Mouse (Mus musculus): ENCODE data around the gene Hadha. TPM values are rescaled to one million over a fixed set of nuclear protein-coding genes. Genes with fewer than 3 reads are reported as not detected.

Hadha gene
- 15.9 and 23.2 TPM in 2 replicates for total RNA-seq (2015; ENCODE audit: low replicate concordance)
- total RNA-seq (2017; ENCODE audit: low replicate concordance) = 73.7 and 102 TPM in 2 replicates

DNA sequence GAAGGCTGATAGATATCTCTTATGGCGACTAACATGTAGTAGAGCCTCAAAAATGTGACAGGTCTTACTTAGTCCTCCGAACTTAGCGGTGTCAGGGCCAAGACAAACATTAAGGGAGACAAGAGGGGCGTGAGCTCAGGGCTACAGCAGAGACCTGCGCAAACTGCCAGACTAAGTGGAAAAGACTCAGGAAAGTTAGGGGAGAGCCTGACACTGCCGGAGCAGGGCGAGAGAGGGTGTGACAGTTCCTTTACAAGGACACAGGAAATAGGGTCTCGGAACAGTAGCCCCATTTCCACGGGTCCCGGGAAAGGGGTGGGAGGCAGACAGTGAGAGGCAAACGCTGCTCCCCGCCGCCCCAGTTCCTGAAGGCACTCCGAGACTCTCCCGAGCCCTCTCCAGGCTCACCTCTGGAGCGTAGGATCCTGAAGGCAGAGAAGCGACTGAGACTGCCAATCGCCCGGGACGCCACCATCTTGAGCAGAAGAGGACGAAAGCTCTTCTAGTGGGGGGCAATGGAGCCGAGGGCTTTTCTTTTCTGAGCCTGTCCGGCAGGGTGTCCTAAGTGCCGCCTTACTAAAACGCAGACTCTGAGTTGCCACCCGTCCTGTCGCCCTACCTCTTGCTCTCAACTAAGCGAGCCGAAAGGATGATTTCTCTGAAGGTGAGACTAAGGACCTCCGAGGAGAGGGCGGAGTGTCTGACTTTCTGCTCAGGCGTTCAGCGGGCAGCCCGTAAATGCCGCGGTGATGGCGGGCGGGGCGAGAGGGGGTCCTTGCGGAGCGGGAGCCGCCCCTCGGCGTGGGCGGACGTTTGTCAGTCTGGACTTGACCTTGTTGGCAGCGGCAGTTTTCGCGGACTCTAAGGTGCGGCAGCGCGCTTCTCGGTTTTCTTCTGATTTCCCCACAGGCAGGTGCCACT is at the start of gene Hadha, which contains the start of gene Hadhb:
Gene Hadha (minus strand): TSS at position 689 of the 921 bp plus-strand sequence.
Gene Hadhb (plus strand): TSS at position 775 of the 921 bp plus-strand sequence.
- peak; percentile 93 for ATAC-seq (replicated peaks; ENCODE audit: low FRiP score, poor library complexity, severe bottlenecking)

DNA sequence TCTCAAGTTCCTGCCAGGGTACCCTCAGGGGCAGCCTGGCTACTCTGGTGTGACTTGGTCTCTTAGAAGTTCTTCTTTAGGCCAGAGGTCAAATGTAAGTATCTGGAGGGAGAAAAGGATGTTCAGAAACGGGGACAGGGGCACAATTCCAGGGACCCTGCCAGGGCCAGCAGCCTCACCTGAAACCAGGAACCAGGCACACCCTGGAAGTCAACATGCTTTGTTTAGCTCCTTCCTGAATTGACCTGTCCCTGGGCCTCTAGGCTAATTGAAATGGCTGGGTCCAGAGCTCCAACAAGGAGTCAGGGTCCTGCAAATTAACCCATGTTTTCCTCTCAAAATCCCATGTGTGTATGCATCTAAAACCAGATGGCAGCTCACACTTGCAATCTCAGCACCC is 49.5 kb upstream of the Hadha start:
- ATAC-seq (replicated peaks; ENCODE audit: low FRiP score, poor library complexity, severe bottlenecking) = no peak

GRCm38 (mm10) chr5:30203216-30203885 is 48.4 kb upstream of the Hadha start:
- no peak for ATAC-seq (replicated peaks; ENCODE audit: low FRiP score, poor library complexity, severe bottlenecking)

- no peak for ATAC-seq (replicated peaks; ENCODE audit: low FRiP score, poor library complexity, severe bottlenecking)
These were observed 47.3 kb upstream of the Hadha start for GRCm38 (mm10) chr5:30202221-30202620.

DNA sequence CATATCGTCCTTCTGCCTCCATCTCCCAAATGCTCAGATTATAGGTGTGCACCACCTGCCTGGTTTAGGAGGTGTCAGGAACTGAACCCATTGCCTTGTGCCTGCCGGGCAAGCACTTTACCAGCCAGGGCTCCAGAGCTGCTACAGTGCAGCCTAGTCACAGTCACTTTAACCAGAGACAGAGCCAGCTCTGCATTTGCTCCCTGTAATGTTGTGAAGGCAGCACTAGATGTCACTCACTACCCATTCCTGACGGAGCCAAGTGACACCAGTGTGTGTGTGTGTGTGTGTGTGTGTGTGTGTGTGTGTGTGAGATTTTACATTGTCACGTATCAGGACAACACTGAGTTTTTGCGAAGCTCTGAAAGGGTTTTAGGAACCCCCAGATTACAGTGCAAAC is 46.6 kb upstream of the Hadha start:
- ATAC-seq (replicated peaks; ENCODE audit: low FRiP score, poor library complexity, severe bottlenecking) = no peak

DNA sequence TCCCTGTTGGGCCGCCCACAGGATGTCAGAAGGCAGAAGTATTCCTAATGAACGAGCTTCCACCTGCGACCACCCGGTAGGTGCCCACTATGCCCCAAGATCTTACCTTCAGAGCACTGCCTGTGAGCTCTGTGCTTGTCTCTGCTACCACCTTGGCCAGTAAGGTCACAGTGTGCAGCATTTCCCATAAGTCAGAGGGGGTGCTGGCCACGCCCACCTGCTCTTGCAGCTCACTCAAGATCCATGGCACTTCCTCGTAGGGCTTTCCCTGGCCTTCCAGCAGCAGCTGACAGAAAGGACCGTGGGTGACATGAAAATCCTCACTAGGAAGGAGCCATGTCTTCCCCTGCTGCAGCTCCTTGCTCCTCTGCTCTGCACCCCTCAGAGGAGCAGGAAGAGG is 43.3 kb upstream of the Hadha start:
- ATAC-seq (replicated peaks; ENCODE audit: low FRiP score, poor library complexity, severe bottlenecking) = no peak

DNA sequence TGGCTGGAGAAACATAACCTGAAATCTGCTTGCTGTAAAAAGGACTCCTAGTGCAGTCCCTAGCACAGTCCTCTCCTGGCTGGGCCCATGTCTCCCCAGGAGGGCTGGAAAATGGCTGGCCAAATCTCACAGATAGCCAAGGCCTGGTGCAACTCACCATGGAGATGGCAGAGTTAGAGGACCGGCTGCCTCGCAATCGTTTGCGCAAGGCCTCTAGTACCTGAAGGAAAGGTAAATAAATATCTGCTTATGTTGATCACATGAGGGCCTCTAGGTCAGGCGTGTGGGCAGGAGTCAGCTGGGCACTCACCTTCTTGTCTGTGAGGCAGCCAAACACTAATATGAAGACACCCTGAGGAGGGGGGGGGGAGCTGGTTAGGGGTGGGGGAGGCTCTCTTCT is 40.4 kb upstream of the Hadha start:
- no peak for ATAC-seq (replicated peaks; ENCODE audit: low FRiP score, poor library complexity, severe bottlenecking)

DNA sequence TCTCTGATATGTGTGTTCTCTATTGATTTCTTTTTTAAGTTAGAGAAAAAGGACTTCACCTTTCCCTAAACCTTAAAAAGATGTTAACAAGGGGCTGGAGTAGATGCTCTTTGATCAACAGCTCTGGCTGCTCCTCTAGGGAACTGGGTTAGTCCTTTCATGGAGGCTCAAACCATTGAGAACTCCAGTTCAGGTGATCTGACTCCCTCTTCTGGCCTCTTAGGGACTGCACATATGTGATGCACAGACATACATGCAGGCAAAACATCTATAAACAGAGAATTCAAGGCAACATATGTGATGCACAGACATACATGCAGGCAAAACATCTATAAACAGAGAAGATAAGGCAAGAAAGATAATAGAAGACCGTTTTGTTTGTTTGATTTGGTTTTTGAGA is 37.5 kb upstream of the Hadha start:
- ATAC-seq (replicated peaks; ENCODE audit: low FRiP score, poor library complexity, severe bottlenecking) = no peak

GRCm38 (mm10) chr5:30187687-30188485 is 32.9 kb upstream of the Hadha start:
- ATAC-seq (replicated peaks; ENCODE audit: low FRiP score, poor library complexity, severe bottlenecking) = no peak

DNA sequence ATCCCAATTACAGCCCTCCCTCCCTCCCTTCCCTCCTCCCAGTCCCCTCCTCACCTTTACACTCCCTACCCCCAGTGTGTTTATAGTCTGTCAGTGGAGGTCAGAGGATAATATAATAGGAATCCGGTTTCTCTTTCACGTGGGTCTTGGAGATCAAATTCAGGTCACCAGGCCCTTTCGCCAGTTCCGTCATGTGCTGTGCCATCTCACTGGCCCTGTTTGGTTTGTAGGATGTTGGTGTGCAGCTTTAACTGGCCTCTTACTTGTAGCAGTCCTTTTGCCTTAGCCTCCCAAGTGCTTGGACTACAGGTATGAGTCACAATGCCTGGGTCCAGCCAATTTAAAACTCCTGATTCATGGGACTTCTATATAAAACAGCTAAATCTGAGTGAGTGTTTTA is 20.8 kb upstream of the Hadha start:
- ATAC-seq (replicated peaks; ENCODE audit: low FRiP score, poor library complexity, severe bottlenecking) = no peak

GRCm38 (mm10) chr5:30172931-30173692 is 18.1 kb upstream of the Hadha start:
- no peak for ATAC-seq (replicated peaks; ENCODE audit: low FRiP score, poor library complexity, severe bottlenecking)

- ATAC-seq (replicated peaks; ENCODE audit: low FRiP score, poor library complexity, severe bottlenecking) = no peak
These were observed 17.2 kb upstream of the Hadha start for GRCm38 (mm10) chr5:30172115-30172514.

- no peak for ATAC-seq (replicated peaks; ENCODE audit: low FRiP score, poor library complexity, severe bottlenecking)
These were observed 15.5 kb upstream of the Hadha start for GRCm38 (mm10) chr5:30170303-30170940.

DNA sequence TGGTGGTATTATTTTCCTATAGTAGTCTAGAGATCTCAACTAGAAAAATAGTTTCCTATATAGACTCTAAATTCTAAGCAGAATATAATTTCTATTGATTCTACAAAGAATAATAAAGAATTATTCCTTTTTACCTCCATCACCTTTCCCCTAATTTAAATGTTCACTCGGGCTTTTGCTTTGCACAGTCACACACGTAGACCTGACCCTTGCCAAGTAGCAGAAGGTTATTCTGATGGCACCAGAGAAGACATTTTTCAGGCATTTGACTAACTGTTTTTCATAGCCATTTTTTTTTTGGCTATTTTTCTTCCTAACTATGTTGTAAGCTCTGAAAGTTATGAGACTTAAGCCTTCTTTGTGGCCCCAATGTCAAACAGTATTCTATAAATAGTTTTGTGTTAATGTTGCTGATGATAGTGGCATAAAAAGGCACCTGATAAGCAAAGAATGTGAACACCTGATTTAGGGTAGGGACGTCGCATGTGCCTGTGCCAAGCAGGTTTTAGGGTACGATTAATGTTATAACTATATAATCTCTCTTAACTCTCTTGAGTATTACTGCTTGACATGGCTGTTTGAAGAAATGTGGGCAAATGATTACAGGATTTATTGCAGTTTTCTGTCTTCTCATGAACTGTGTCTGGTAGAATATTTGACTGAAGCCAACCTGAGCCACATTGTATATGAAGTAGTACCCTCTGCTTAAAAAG is 10.4 kb upstream of the Hadha start:
- ATAC-seq (replicated peaks; ENCODE audit: low FRiP score, poor library complexity, severe bottlenecking) = no peak

DNA sequence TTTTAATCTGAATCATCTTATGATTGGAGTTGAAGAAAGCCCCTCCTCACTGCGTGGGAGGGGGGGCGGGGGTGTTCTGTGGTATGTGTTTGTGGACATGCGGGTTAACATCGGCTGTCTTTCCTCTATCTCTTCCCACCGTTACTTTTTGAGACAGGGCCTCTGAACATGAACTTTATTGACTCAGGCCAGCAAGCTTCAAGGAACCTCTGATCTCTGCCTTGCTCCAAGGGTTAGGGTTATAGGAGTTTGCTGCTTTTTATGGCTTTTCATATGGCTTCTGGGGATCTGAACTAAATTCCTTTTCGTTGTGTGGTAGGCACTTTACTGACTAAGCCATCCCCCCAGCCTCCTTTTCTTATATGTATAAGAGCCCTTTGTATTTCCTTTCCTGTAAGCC is 7.4 kb upstream of the Hadha start:
- ATAC-seq (replicated peaks; ENCODE audit: low FRiP score, poor library complexity, severe bottlenecking) = no peak

DNA sequence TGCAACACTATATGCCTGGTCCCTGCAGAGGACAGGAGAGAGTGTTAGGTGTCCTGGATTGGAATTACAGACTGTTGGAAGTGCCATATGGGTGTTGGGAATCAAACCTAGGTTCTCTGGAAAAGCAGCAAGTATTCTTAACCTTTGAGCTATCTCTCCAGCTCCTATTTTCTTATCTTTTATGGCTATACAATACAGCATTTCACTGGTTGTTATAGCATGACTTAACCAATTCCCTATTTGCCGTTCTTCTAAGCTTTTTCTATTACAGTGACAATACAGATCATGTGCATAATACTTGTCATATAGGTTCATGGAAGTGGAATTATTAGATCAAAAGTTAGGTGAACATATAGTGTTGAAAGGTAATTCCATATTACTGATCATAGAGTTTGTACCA is 6.9 kb upstream of the Hadha start:
- ATAC-seq (replicated peaks; ENCODE audit: low FRiP score, poor library complexity, severe bottlenecking) = no peak

GRCm38 (mm10) chr5:30159601-30160000 is 4.6 kb upstream of the Hadha start:
- no peak for ATAC-seq (replicated peaks; ENCODE audit: low FRiP score, poor library complexity, severe bottlenecking)

Data from erythroblast, adult 5-6 weeks (primary cell).